Mouse (Mus musculus): ENCODE data around the gene Vmn1r54. TPM values are rescaled to one million over a fixed set of nuclear protein-coding genes. Genes with fewer than 3 reads are reported as not detected.

Vmn1r54 gene
- total RNA-seq, 1 experiment = not detected

GRCm38 (mm10) chr6:90319475-90320191, 73.5 kb downstream of the Vmn1r54 start:
- in situ Hi-C loops (cut with MboI; ENCODE audit: low sequenced_read_pairs in 2 of 2, unreplicated experiment in 2 of 2) = no loop called here
- no peak for TF ChIP-seq ZC3H11A (IDR thresholded peaks at IDR 0.05; ENCODE audit: borderline replicate concordance, low read depth, low read length)
- TF ChIP-seq HCFC1 (IDR thresholded peaks at IDR 0.05; ENCODE audit: borderline replicate concordance, insufficient read depth, low read length) = no peak
- TF ChIP-seq ZNF384 (IDR thresholded peaks at IDR 0.05; ENCODE audit: low read depth, low read length) = no peak
- no peak for TF ChIP-seq CHD2 (IDR thresholded peaks at IDR 0.05; ENCODE audit: low read depth, low read length)
- TF ChIP-seq MAFK (IDR thresholded peaks at IDR 0.05; ENCODE audit: insufficient read depth, low read depth, low read length) = no peak
- DNase-seq (ENCODE audit: low read depth, low spot score) = no peak

GRCm38 (mm10) chr6:90320429-90320828, 74.3 kb downstream of the Vmn1r54 start:
- no peak for DNase-seq (ENCODE audit: low read depth, low spot score)
- Histone ChIP-seq H3K27ac (ENCODE audit: insufficient read depth, low read depth, low read length, poor library complexity, severe bottlenecking) (no peak overlapping the region), H3K9me3 (ENCODE audit: control insufficient read depth, insufficient read depth, low read depth, low read length) (peaks cover 2% of the 10 kb centered on the region; the same call in 1 of the 2 replicates), H3K36me3 (ENCODE audit: control insufficient read depth, insufficient read depth, low read length, poor library complexity, severe bottlenecking) (no peaks in the 10 kb centered on the region), H3K9ac (ENCODE audit: insufficient read depth, low read depth, low read length, poor library complexity, severe bottlenecking) (no peak overlapping the region), H3K4me3 (ENCODE audit: insufficient read depth in 1 of 2, low read depth in 1 of 2, low read length in 2 of 2, poor library complexity in 1 of 2, severe bottlenecking in 1 of 2) (no peak overlapping the region), H3K4me1 (ENCODE audit: control insufficient read depth in 2 of 2, insufficient read depth in 2 of 2, low read length in 2 of 2, poor library complexity in 1 of 2) (0 out of 4 replicates have a peak, but pooled peaks cover 0 to 3% of the 10 kb centered on the region in 2 experiments)
- in situ Hi-C loops (cut with MboI; ENCODE audit: low sequenced_read_pairs in 2 of 2, unreplicated experiment in 2 of 2) = no loop called here
- TF ChIP-seq ZC3H11A (IDR thresholded peaks at IDR 0.05; ENCODE audit: borderline replicate concordance, low read depth, low read length) = no peak
- no peak for TF ChIP-seq CHD2 (IDR thresholded peaks at IDR 0.05; ENCODE audit: low read depth, low read length)
- TF ChIP-seq ZNF384 (IDR thresholded peaks at IDR 0.05; ENCODE audit: low read depth, low read length) = no peak
- no peak for TF ChIP-seq HCFC1 (IDR thresholded peaks at IDR 0.05; ENCODE audit: borderline replicate concordance, insufficient read depth, low read length)
- no peak for TF ChIP-seq MAFK (IDR thresholded peaks at IDR 0.05; ENCODE audit: insufficient read depth, low read depth, low read length)

More at GRCm38 (mm10) chr6:90319475-90320191, 73.5 kb downstream of the Vmn1r54 start:
- H3K27ac ChIP-seq (ENCODE audit: insufficient read depth, low read depth, low read length, poor library complexity, severe bottlenecking) = no peak overlapping the region
- no peaks in the 10 kb centered on the region for H3K4me1 ChIP-seq (ENCODE audit: control insufficient read depth in 2 of 2, insufficient read depth in 2 of 2, low read length in 2 of 2, poor library complexity in 1 of 2)
- peaks cover 2% of the 10 kb centered on the region; the same call in 1 of the 2 replicates for H3K9me3 ChIP-seq (ENCODE audit: control insufficient read depth, insufficient read depth, low read depth, low read length)
- no peak overlapping the region for H3K9ac ChIP-seq (ENCODE audit: insufficient read depth, low read depth, low read length, poor library complexity, severe bottlenecking)
- no peak overlapping the region for H3K4me3 ChIP-seq (ENCODE audit: insufficient read depth in 1 of 2, low read depth in 1 of 2, low read length in 2 of 2, poor library complexity in 1 of 2, severe bottlenecking in 1 of 2)
- no peaks in the 10 kb centered on the region for H3K36me3 ChIP-seq (ENCODE audit: control insufficient read depth, insufficient read depth, low read length, poor library complexity, severe bottlenecking)

Other genes starting within 250 kb of the Vmn1r54 start
- 0.58 and 1.4 TPM in 2 replicates for gene Vmn1r47, start 230.2 kb upstream of the Vmn1r54 start, total RNA-seq (2012; rRNA removed)
- not detected in 2 replicates for gene Vmn1r48, start 209.5 kb upstream of the Vmn1r54 start, total RNA-seq (2012; rRNA removed)
- gene Vmn1r49, start 167.8 kb upstream of the Vmn1r54 start, total RNA-seq (2012; rRNA removed) = not detected in 2 replicates
- not detected in 2 replicates for gene Vmn1r50, start 144.9 kb upstream of the Vmn1r54 start, total RNA-seq (2012; rRNA removed)
- not detected in 2 replicates for gene Vmn1r51, start 123.7 kb upstream of the Vmn1r54 start, total RNA-seq (2012; rRNA removed)
- not detected in 2 replicates for gene Vmn1r52, start 71.5 kb upstream of the Vmn1r54 start, total RNA-seq (2012; rRNA removed)
- not detected in 2 replicates for gene V1ra8, start 43.5 kb upstream of the Vmn1r54 start, total RNA-seq (2012; rRNA removed)
- gene Vmn1r53, start 21.9 kb upstream of the Vmn1r54 start, total RNA-seq (2012; rRNA removed) = 2.1 and 2.3 TPM in 2 replicates
- not detected in 2 replicates for gene BC048671, start 54.9 kb downstream of the Vmn1r54 start, total RNA-seq (2012; rRNA removed)
- 0.54 and 0.74 TPM in 2 replicates for gene Chst13, start 78.9 kb downstream of the Vmn1r54 start, total RNA-seq (2012; rRNA removed)
- gene Uroc1, start 87.0 kb downstream of the Vmn1r54 start, total RNA-seq (2012; rRNA removed) = 0.09 TPM in 1 of 2 replicates, not detected in the other
- gene Zxdc, start 123.2 kb downstream of the Vmn1r54 start, total RNA-seq (2012; rRNA removed) = 10.6 and 12.0 TPM in 2 replicates
- gene Cfap100, start 182.5 kb downstream of the Vmn1r54 start, total RNA-seq (2012; rRNA removed) = 0.98 and 1.0 TPM in 2 replicates
- 6.4 and 11.3 TPM in 2 replicates for gene Klf15, start 216.3 kb downstream of the Vmn1r54 start, total RNA-seq (2012; rRNA removed)
- 3.9 and 4.0 TPM in 2 replicates for gene Aldh1l1, start 240.1 kb downstream of the Vmn1r54 start, total RNA-seq (2012; rRNA removed)